Mouse (Mus musculus): ENCODE data around the gene Zranb2. TPM values are rescaled to one million over a fixed set of nuclear protein-coding genes. Genes with fewer than 3 reads are reported as not detected.

The Zranb2 gene
- total RNA-seq (2014; rRNA removed) (53.8 and 55.1 TPM in 2 replicates), polyA plus RNA-seq (2015; fragmentation: Nextera tagmentation; extraction: Ambion mirVana) (93.4 and 102 TPM in 2 replicates)

DNA sequence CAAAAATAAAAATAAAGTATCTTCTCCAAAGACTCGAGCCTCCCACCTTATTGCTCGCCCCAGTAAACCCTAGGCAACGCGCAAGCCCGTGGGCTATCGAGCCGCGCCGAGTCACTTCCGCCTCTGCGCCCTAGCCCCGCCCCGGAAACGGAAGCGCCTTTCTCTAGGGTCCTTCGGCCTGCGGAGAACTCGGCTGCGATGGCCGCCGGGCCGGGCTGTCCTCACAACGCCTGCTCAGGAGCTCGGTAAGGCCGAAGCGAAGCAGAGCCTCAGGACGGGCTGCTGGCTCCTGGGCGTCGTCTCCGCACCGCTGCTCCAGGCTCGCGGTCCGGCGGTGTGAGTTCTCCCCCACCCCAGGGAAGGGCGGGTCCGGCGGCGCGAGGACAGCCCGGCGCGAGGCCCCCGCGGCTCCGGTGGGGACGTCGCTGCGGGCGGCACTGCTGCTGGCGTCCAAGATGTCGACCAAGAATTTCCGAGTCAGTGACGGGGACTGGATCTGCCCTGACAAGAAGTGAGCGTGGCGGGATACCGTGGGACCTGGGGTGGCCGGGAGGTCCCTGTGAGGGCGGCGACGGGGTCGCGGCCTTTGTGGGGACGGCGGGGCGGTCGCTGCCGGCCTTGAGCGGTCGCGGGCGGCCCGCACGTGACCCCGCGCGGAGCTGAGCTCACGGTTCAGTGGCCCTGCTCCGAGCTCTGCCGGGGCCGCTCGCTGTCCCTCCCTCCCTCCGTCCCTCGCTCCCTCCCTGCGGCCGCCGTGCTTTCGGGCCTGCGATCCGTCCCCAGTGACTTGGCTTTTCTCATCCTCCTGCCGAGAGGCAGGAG is at the start of gene Zranb2:
TSS of gene Zranb2 (plus strand) at position 197 of the 822 bp plus-strand sequence.
- 1% methylated on average over 87 of the region's 91 CpGs for WGBS
- ATAC-seq, result peak; percentile 96
- Histone ChIP-seq H3K27ac (peak within 1 kb of the TSS; percentile 98), H3K9ac (replicated peaks; ENCODE audit: low read length) (peak within 1 kb of the TSS; percentile 66), H3K4me1 (ENCODE audit: insufficient read depth, low read length) (no peaks in the 10 kb centered on the region), H3K4me2 (ENCODE audit: low read depth, low read length) (peak within 1 kb of the TSS; percentile 52), H3K9me3 (ENCODE audit: low read length) (no peaks in the 10 kb centered on the region), H3K27me3 (ENCODE audit: insufficient read depth, low read length) (peaks cover 31% of the 10 kb centered on the region), H3K4me3 (ENCODE audit: low read length) (peak within 1 kb of the TSS; percentile 59), H3K36me3 (ENCODE audit: insufficient read depth, low read length) (no peaks in the 10 kb centered on the region)
- TF ChIP-seq CTCF (IDR thresholded peaks at IDR 0.05; ENCODE audit: low read depth), result no peak
- peak; percentile 96 for DNase-seq (ENCODE audit: low spot score)

GRCm38 (mm10) chr3:157492043-157492442 is 41.9 kb upstream of the Zranb2 start:
- Histone ChIP-seq H3K9ac (replicated peaks; ENCODE audit: low read length) (no peak overlapping the region), H3K4me3 (ENCODE audit: low read length) (no peak overlapping the region), H3K27ac (no peak overlapping the region), H3K36me3 (ENCODE audit: insufficient read depth, low read length) (no peaks in the 10 kb centered on the region), H3K27me3 (ENCODE audit: insufficient read depth, low read length) (no peaks in the 10 kb centered on the region), H3K4me1 (ENCODE audit: insufficient read depth, low read length) (no peaks in the 10 kb centered on the region), H3K4me2 (ENCODE audit: low read depth, low read length) (no peak overlapping the region), H3K9me3 (ENCODE audit: low read length) (no peaks in the 10 kb centered on the region)
- DNase-seq (ENCODE audit: low spot score), result no peak
- TF ChIP-seq CTCF (IDR thresholded peaks at IDR 0.05; ENCODE audit: low read depth), result no peak
- 48% methylated on average over 4 of the region's 4 CpGs for WGBS
- ATAC-seq, result no peak

- Histone ChIP-seq H3K4me2 (ENCODE audit: low read depth, low read length) (no peak overlapping the region), H3K36me3 (ENCODE audit: insufficient read depth, low read length) (no peaks in the 10 kb centered on the region), H3K27me3 (ENCODE audit: insufficient read depth, low read length) (no peaks in the 10 kb centered on the region), H3K4me3 (ENCODE audit: low read length) (no peak overlapping the region), H3K27ac (no peak overlapping the region), H3K9me3 (ENCODE audit: low read length) (no peaks in the 10 kb centered on the region), H3K4me1 (ENCODE audit: insufficient read depth, low read length) (no peaks in the 10 kb centered on the region), H3K9ac (replicated peaks; ENCODE audit: low read length) (no peak overlapping the region)
- ATAC-seq, result no peak
- 82% methylated on average over 1 of the region's 1 CpGs for WGBS
- TF ChIP-seq CTCF (IDR thresholded peaks at IDR 0.05; ENCODE audit: low read depth), result no peak
- no peak for DNase-seq (ENCODE audit: low spot score)
Observed at GRCm38 (mm10) chr3:157502216-157502615, 31.7 kb upstream of the Zranb2 start.

DNA sequence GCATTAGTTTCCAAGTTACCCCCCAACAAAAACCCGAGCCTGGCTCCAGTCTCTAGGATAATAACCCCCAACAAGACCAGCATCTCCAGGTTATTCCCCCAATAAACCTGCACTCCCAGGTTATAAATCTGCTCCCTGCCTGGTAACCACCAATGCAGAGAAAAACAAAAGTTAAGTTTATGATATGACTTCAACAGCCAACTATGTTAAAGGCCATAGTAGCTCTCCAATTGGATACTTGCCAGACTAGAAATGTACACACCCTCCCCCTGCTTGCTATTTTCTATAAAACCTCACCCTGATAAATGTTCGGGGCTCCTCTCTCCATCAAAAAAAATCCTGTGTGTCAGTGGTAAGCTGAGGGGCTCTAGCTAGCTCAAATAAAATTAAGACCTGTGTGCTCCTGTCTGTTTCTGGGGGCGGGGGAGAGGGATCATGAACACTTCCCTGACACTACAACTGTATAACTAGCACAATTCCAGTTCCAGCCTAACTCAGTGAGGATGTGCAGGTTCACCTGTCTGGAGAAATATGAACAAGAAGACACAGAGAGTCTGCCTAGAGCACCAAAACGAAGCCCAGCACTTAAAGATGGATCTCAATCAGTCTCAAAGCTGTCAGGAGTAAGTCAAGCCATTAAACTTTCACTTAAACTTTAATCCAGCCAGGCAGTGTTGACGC is 19.7 kb upstream of the Zranb2 start:
- TF ChIP-seq CTCF (IDR thresholded peaks at IDR 0.05; ENCODE audit: low read depth), result no peak
- H3K36me3 ChIP-seq (ENCODE audit: insufficient read depth, low read length), result no peaks in the 10 kb centered on the region
- ATAC-seq (no peak), DNase-seq (ENCODE audit: low spot score) (no peak)
- no peaks in the 10 kb centered on the region for H3K4me1 ChIP-seq (ENCODE audit: insufficient read depth, low read length)
- WGBS, result 79% methylated on average over 5 of the region's 5 CpGs
- no peaks in the 10 kb centered on the region for H3K27me3 ChIP-seq (ENCODE audit: insufficient read depth, low read length)
- H3K9ac ChIP-seq (replicated peaks; ENCODE audit: low read length), result no peak overlapping the region
- no peak overlapping the region for H3K4me3 ChIP-seq (ENCODE audit: low read length)
- no peak overlapping the region for H3K27ac ChIP-seq
- no peak overlapping the region for H3K4me2 ChIP-seq (ENCODE audit: low read depth, low read length)
- no peaks in the 10 kb centered on the region for H3K9me3 ChIP-seq (ENCODE audit: low read length)

DNA sequence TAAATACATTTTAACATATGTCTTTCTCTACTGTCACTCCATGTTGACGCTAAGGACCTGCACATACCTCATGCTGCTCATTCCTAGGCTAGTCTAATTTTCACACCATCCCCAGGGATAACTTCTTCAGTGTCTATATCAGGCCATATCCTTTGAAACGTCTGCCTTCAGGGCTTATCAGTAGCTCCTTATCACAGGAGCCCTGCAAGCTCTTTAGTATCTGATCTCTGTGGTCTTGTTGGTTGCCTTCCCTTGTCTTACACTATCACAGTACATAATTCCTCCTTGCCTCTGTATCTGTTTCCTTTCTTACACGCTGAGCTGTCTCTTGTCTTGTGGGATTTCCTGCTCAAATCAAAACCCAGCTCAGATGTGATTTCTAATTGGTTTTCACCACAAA is 17.5 kb upstream of the Zranb2 start:
- DNase-seq (ENCODE audit: low spot score) (no peak), ATAC-seq (no peak)
- Histone ChIP-seq H3K4me1 (ENCODE audit: insufficient read depth, low read length) (no peaks in the 10 kb centered on the region), H3K9me3 (ENCODE audit: low read length) (no peaks in the 10 kb centered on the region), H3K27me3 (ENCODE audit: insufficient read depth, low read length) (no peaks in the 10 kb centered on the region), H3K36me3 (ENCODE audit: insufficient read depth, low read length) (no peaks in the 10 kb centered on the region), H3K4me3 (ENCODE audit: low read length) (no peak overlapping the region), H3K4me2 (ENCODE audit: low read depth, low read length) (no peak overlapping the region), H3K9ac (replicated peaks; ENCODE audit: low read length) (no peak overlapping the region), H3K27ac (no peak overlapping the region)
- WGBS, result 63% methylated on average over 3 of the region's 3 CpGs
- TF ChIP-seq CTCF (IDR thresholded peaks at IDR 0.05; ENCODE audit: low read depth), result no peak

DNA sequence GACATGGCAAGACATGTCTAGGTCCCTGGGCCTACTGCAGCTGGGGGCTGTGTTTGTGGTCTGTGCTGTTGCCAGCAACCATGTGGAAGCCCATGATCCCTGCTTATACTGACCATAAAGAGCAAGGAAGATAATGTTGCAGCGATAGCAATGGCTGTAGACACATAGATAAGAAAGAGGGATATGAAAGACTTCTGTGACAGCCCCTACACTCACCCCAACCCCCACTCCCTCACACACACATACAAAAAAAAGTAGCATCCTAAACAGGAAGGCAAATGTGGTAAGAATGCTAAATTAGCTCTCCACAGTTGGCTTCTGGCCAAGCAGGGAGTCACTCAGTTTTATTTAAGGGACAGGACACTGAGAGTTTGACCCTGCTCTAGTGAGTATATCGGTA is 16.0 kb upstream of the Zranb2 start:
- no peak for TF ChIP-seq CTCF (IDR thresholded peaks at IDR 0.05; ENCODE audit: low read depth)
- 65% methylated on average over 2 of the region's 2 CpGs for WGBS
- DNase-seq (ENCODE audit: low spot score), result no peak

More for the DNA sequence above, 16.0 kb upstream of the Zranb2 start:
- Histone ChIP-seq H3K4me1 (ENCODE audit: insufficient read depth, low read length) (no peaks in the 10 kb centered on the region), H3K27ac (no peak overlapping the region), H3K9ac (replicated peaks; ENCODE audit: low read length) (no peak overlapping the region), H3K27me3 (ENCODE audit: insufficient read depth, low read length) (no peaks in the 10 kb centered on the region), H3K9me3 (ENCODE audit: low read length) (no peaks in the 10 kb centered on the region), H3K36me3 (ENCODE audit: insufficient read depth, low read length) (no peaks in the 10 kb centered on the region), H3K4me3 (ENCODE audit: low read length) (no peak overlapping the region), H3K4me2 (ENCODE audit: low read depth, low read length) (no peak overlapping the region)
- no peak for ATAC-seq
